Mouse (Mus musculus): ENCODE results near the gene Erbb2. TPM values are rescaled to one million over a fixed set of nuclear protein-coding genes. Genes with fewer than 3 reads are reported as not detected.
"Not testable (repeated sequence)": the region's sequence is repeated elsewhere in the genome, so short reads cannot be mapped to it uniquely, and the experiment has no call there.

Gene Erbb2
- polyA plus RNA-seq, 1 experiment from 2014 or later: 10.4 TPM

- no peaks in the 10 kb centered on the region for H3K9me3 ChIP-seq
- H3K36me3 ChIP-seq: peaks cover 67% of the 10 kb centered on the region
- peaks cover 9% of the 10 kb centered on the region for H3K4me1 ChIP-seq (replicated peaks)
- H3K9ac ChIP-seq: no peak overlapping the region
- no peaks in the 10 kb centered on the region for H3K27me3 ChIP-seq
- ATAC-seq (ENCODE audit: low read depth): no peak
- WGBS: 73% methylated on average over 5 of the region's 5 CpGs
- H3K4me3 ChIP-seq: no peak overlapping the region
- no peak overlapping the region for H3K27ac ChIP-seq (replicated peaks)
- H3K4me2 ChIP-seq: no peak overlapping the region
Observed at GRCm38 (mm10) chr11:98376756-98377155, 35.5 kb upstream of the Erbb2 start.

- H3K9me3 ChIP-seq: no peaks in the 10 kb centered on the region
- no peaks in the 10 kb centered on the region; the same call in 1 of the 2 replicates for H3K4me1 ChIP-seq (replicated peaks)
- no peaks in the 10 kb centered on the region for H3K27me3 ChIP-seq
- ATAC-seq (ENCODE audit: low read depth): no peak
- no peak overlapping the region for H3K27ac ChIP-seq (replicated peaks)
- WGBS: 90% methylated on average over 11 of the region's 11 CpGs
- H3K4me2 ChIP-seq: no peak overlapping the region
- no peak overlapping the region for H3K4me3 ChIP-seq
- peaks cover 67% of the 10 kb centered on the region for H3K36me3 ChIP-seq
- no peak overlapping the region for H3K9ac ChIP-seq
Observed at GRCm38 (mm10) chr11:98377787-98378186, 34.5 kb upstream of the Erbb2 start.

GRCm38 (mm10) chr11:98379379-98379778, 32.9 kb upstream of the Erbb2 start:
- Histone ChIP-seq H3K9ac (no peak overlapping the region), H3K9me3 (no peaks in the 10 kb centered on the region), H3K27me3 (peaks cover 6% of the 10 kb centered on the region), H3K36me3 (peaks cover 67% of the 10 kb centered on the region), H3K4me3 (no peak overlapping the region), H3K4me2 (no peak overlapping the region), H3K4me1 (replicated peaks) (no peaks in the 10 kb centered on the region), H3K27ac (replicated peaks) (no peak overlapping the region)
- WGBS: 93% methylated on average over 7 of the region's 7 CpGs
- ATAC-seq (ENCODE audit: low read depth): no peak

- H3K4me1 ChIP-seq (replicated peaks): no peaks in the 10 kb centered on the region; the same call in 1 of the 2 replicates
- peaks cover 60% of the 10 kb centered on the region for H3K36me3 ChIP-seq
- peaks cover 13% of the 10 kb centered on the region for H3K27me3 ChIP-seq
- H3K27ac ChIP-seq (replicated peaks): no peak overlapping the region
- no peak for ATAC-seq (ENCODE audit: low read depth)
- no peak overlapping the region for H3K4me2 ChIP-seq
- H3K9me3 ChIP-seq: no peaks in the 10 kb centered on the region
- H3K9ac ChIP-seq: no peak overlapping the region
- WGBS: 87% methylated on average over 6 of the region's 6 CpGs
- no peak overlapping the region for H3K4me3 ChIP-seq
Observed at GRCm38 (mm10) chr11:98380106-98380505, 32.2 kb upstream of the Erbb2 start.

- Histone ChIP-seq H3K4me3 (no peak overlapping the region), H3K9ac (no peak overlapping the region), H3K27me3 (peaks cover 29% of the 10 kb centered on the region), H3K4me1 (replicated peaks) (no peaks in the 10 kb centered on the region; the same call in 1 of the 2 replicates), H3K36me3 (peaks cover 44% of the 10 kb centered on the region), H3K27ac (replicated peaks) (no peak overlapping the region), H3K4me2 (no peak overlapping the region), H3K9me3 (no peaks in the 10 kb centered on the region)
- WGBS: 91% methylated on average over 2 of the region's 2 CpGs
- ATAC-seq (ENCODE audit: low read depth): no peak
Observed at GRCm38 (mm10) chr11:98381651-98382050, 30.6 kb upstream of the Erbb2 start.

- 47% methylated on average over 2 of the region's 2 CpGs for WGBS
- H3K9me3 ChIP-seq; H3K4me3 ChIP-seq; H3K4me1 ChIP-seq (replicated peaks); ATAC-seq (ENCODE audit: low read depth); H3K4me2 ChIP-seq; H3K27ac ChIP-seq (replicated peaks); H3K9ac ChIP-seq: not testable (repeated sequence)
- Histone ChIP-seq H3K27me3 (peaks cover 36% of the 10 kb centered on the region), H3K36me3 (peaks cover 37% of the 10 kb centered on the region)
Observed at GRCm38 (mm10) chr11:98382405-98382804, 29.9 kb upstream of the Erbb2 start.

GRCm38 (mm10) chr11:98383261-98384030, 28.8 kb upstream of the Erbb2 start, which contains the start of gene Tcap:
TSS of gene Tcap (plus strand) at chr11:98383811.
- H3K9me3 ChIP-seq: no peaks in the 10 kb centered on the region
- ATAC-seq (ENCODE audit: low read depth): no peak
- 65% methylated on average over 14 of the region's 14 CpGs for WGBS

GRCm38 (mm10) chr11:98384216-98384615, 28.1 kb upstream of the Erbb2 start:
- no peak overlapping the region for H3K4me2 ChIP-seq
- WGBS: 73% methylated on average over 20 of the region's 20 CpGs
- no peak overlapping the region for H3K9ac ChIP-seq
- H3K36me3 ChIP-seq: peaks cover 19% of the 10 kb centered on the region
- no peak overlapping the region for H3K27ac ChIP-seq (replicated peaks)
- no peak for ATAC-seq (ENCODE audit: low read depth)
- H3K4me1 ChIP-seq (replicated peaks): no peaks in the 10 kb centered on the region; the same call in 1 of the 2 replicates
- peaks cover 53% of the 10 kb centered on the region for H3K27me3 ChIP-seq
- H3K4me3 ChIP-seq: no peak overlapping the region
- no peaks in the 10 kb centered on the region for H3K9me3 ChIP-seq

More at GRCm38 (mm10) chr11:98383261-98384030, 28.8 kb upstream of the Erbb2 start, which contains the start of gene Tcap:
- no peak within 1 kb of the TSS for H3K9ac ChIP-seq
- no peak within 1 kb of the TSS for H3K4me2 ChIP-seq
- peaks cover 27% of the 10 kb centered on the region for H3K36me3 ChIP-seq
- H3K27me3 ChIP-seq: peaks cover 46% of the 10 kb centered on the region
- no peak within 1 kb of the TSS for H3K27ac ChIP-seq (replicated peaks)
- H3K4me3 ChIP-seq: no peak within 1 kb of the TSS
- H3K4me1 ChIP-seq (replicated peaks): no peaks in the 10 kb centered on the region; the same call in 1 of the 2 replicates

- WGBS: 57% methylated on average over 8 of the region's 8 CpGs
- H3K36me3 ChIP-seq: peaks cover 11% of the 10 kb centered on the region
- no peaks in the 10 kb centered on the region for H3K9me3 ChIP-seq
- no peak overlapping the region for H3K4me2 ChIP-seq
- H3K9ac ChIP-seq: no peak overlapping the region
- H3K4me1 ChIP-seq (replicated peaks): no peaks in the 10 kb centered on the region; the same call in 1 of the 2 replicates
- no peak overlapping the region for H3K4me3 ChIP-seq
- ATAC-seq (ENCODE audit: low read depth): no peak
- H3K27me3 ChIP-seq: peaks cover 61% of the 10 kb centered on the region
- H3K27ac ChIP-seq (replicated peaks): no peak overlapping the region
Observed at GRCm38 (mm10) chr11:98384721-98385637, 27.3 kb upstream of the Erbb2 start.

- Histone ChIP-seq H3K4me3 (0 out of 2 replicates have a peak within 1 kb of the TSS, but pooled peaks have one; percentile 8), H3K27ac (replicated peaks) (no peak within 1 kb of the TSS), H3K9me3 (no peaks in the 10 kb centered on the region), H3K27me3 (peaks cover 70% of the 10 kb centered on the region), H3K4me2 (peak within 1 kb of the TSS; percentile 24; the same call in 1 of the 2 replicates), H3K36me3 (peaks cover 2% of the 10 kb centered on the region), H3K9ac (0 out of 2 replicates have a peak within 1 kb of the TSS, but pooled peaks have one; percentile 44), H3K4me1 (replicated peaks) (no peaks in the 10 kb centered on the region; the same call in 1 of the 2 replicates)
- no peak for ATAC-seq (ENCODE audit: low read depth)
- 56% methylated on average over 25 of the region's 25 CpGs for WGBS
Observed at GRCm38 (mm10) chr11:98385638-98386585, 26.4 kb upstream of the Erbb2 start, which contains the start of gene Pnmt. TSS of gene Pnmt (plus strand) at chr11:98386450.

GRCm38 (mm10) chr11:98386596-98386995, 25.7 kb upstream of the Erbb2 start:
- Histone ChIP-seq H3K4me1 (replicated peaks) (no peaks in the 10 kb centered on the region; the same call in 1 of the 2 replicates), H3K4me3 (0 out of 2 replicates have a peak overlapping the region, but pooled peaks have one; percentile 8), H3K9ac (0 out of 2 replicates have a peak overlapping the region, but pooled peaks have one; percentile 44), H3K27me3 (peaks cover 76% of the 10 kb centered on the region), H3K4me2 (peak overlapping the region; percentile 24; the same call in 1 of the 2 replicates), H3K36me3 (no peaks in the 10 kb centered on the region), H3K27ac (replicated peaks) (no peak overlapping the region), H3K9me3 (no peaks in the 10 kb centered on the region)
- no peak for ATAC-seq (ENCODE audit: low read depth)
- 24% methylated on average over 24 of the region's 24 CpGs for WGBS
